Mouse (Mus musculus) embryonic facial prominence, embryonic 14.5 days (tissue): ENCODE measurements at regions not wholly inside any gene's neighbourhood (a gene's known extent, or its start where the extent isn't known, plus 50 kb on each side); places are given as distances from the start of the nearest gene placed in this dataset.

Source experiments
- ATAC-seq: fragments of 200-750 bp; cut with Nextera tagmentation; 2 replicates; pipeline ENCODE4 v1.8.0; 2017; ENCODE audit warnings: low read depth, moderate number of reproducible peaks, moderate TSS enrichment
- DNase-seq: peaks from one replicate; pipeline ENCODE4 v3.0.0-alpha.2; 2015; ENCODE audit warnings: low spot score
- H3K27ac ChIP-seq: fragments of 300-500 bp; sonication (generic); replicated peaks from 2 replicates; pipeline ENCODE4 v1.5.1; 2014; ENCODE audit warnings: low read depth, mild to moderate bottlenecking, low read length, moderate library complexity
- H3K27me3 ChIP-seq: fragments of 300-500 bp; sonication (generic); replicated peaks from 2 replicates; pipeline ENCODE4 v1.6.1; 2014; ENCODE audit warnings: low read length; ENCODE audit not compliant: control insufficient read depth, insufficient read depth
- H3K36me3 ChIP-seq: fragments of 300-500 bp; sonication (generic); 2 replicates; pipeline ENCODE4 v1.6.1; 2014; ENCODE audit warnings: low read length, mixed read lengths; ENCODE audit not compliant: control insufficient read depth, insufficient read depth
- H3K4me1 ChIP-seq: fragments of 300-500 bp; sonication (generic); 2 replicates; pipeline ENCODE4 v1.6.1; 2014; ENCODE audit warnings: antibody characterized with exemption, low read length; ENCODE audit not compliant: control insufficient read depth, insufficient read depth
- H3K4me2 ChIP-seq: fragments of 300-500 bp; sonication (generic); 2 replicates; pipeline ENCODE4 v1.6.1; 2014; ENCODE audit warnings: low read depth, mild to moderate bottlenecking, low read length, moderate library complexity, mixed read lengths
- H3K4me3 ChIP-seq: fragments of 300-500 bp; sonication (generic); 2 replicates; pipeline ENCODE4 v1.5.1; 2014; ENCODE audit warnings: low read depth, mild to moderate bottlenecking, low read length
- H3K9ac ChIP-seq: fragments of 300-500 bp; sonication (generic); 2 replicates; pipeline ENCODE4 v1.6.1; 2014; ENCODE audit warnings: low read depth, mild to moderate bottlenecking, low read length, moderate library complexity, mixed read lengths
- H3K9me3 ChIP-seq: fragments of 300-500 bp; sonication (generic); 2 replicates; pipeline ENCODE4 v1.6.1; 2016; ENCODE audit warnings: low read length; ENCODE audit not compliant: control insufficient read depth
- WGBS: fragments of 180-500 bp; shearing (Covaris S2); extraction: QIAGEN DNeasy Blood & Tissue Kit; methylation state at CpG from one replicate; pipeline ENCODE4 v1.1.7; 2014; 5-methylcytosine and 5-hydroxymethylcytosine counted together

DNA sequence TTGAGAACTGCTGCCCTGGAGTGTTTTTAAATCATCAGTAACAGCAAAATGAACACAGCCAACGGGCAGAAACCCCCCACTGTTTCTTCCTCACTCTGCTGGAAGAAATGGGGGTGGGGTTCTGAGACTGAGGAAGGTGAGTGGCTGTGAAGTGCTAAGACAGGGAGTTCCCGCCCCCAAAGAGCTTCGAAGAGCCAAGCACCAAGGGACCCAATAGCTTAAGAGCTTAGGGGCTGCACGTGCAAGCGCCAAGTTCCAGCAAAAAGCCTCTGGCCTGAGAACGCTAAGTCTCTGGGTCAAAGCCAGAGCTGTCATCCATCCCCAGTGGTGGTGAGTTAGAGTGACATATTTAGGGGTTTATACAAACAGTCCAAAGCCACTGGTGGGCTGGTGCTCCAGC is 55.1 kb upstream of the Pcbd1 start:
- DNase-seq (peak; percentile 19), ATAC-seq (no peak)
- Histone ChIP-seq H3K27me3 (no peaks in the 10 kb centered on the region), H3K4me2 (no peak overlapping the region), H3K4me1 (no peaks in the 10 kb centered on the region), H3K4me3 (no peak overlapping the region), H3K9me3 (no peaks in the 10 kb centered on the region), H3K9ac (no peak overlapping the region), H3K27ac (no peak overlapping the region), H3K36me3 (no peaks in the 10 kb centered on the region)
- WGBS = 45% methylated on average over 6 of the region's 6 CpGs

DNA sequence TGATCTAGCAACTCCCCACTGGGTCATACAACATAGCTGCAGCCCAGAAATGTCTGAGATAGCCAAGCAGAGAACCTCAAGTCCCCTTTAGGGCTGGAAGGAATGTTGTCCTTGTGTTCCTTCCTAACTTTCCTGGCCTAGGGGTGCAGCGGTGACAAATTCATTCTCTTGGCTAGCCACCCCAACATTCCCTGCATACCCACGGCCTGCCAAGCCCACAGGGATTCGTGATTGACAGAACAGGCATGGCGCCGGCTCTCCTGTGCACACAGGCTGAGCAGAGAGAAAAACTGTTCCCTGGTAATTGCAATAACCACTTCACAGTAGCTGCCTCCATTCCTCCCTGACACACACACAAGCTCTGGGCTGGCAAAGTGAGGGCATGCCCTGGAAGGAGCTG is 60.5 kb upstream of the Pcbd1 start:
- Histone ChIP-seq H3K9ac (no peak overlapping the region), H3K9me3 (no peaks in the 10 kb centered on the region), H3K27ac (no peak overlapping the region), H3K36me3 (no peaks in the 10 kb centered on the region), H3K4me3 (no peak overlapping the region), H3K4me1 (no peaks in the 10 kb centered on the region), H3K27me3 (no peaks in the 10 kb centered on the region), H3K4me2 (no peak overlapping the region)
- peak; percentile 1 for DNase-seq
- 56% methylated on average over 5 of the region's 5 CpGs for WGBS
- ATAC-seq = no peak

DNA sequence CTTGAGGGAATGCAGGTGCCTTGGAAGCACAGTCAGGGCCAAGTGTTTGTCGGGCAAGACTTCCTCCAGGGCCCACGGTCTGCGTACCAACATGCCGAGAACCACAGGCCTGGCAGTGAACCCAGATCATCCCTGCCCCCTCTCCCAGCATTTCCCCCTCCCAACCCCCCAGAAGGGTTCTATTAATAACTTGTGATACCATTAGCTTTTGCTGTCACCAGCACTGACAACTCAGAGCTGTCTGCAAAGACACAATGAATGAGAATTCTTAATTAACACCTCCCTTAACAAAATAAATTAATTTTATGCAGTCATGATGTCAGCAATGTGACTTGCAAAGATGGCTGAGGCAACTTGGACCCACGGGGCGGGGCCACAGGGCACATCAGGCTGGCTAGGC is 61.9 kb upstream of the Pcbd1 start:
- H3K4me3 ChIP-seq = no peak overlapping the region
- no peak overlapping the region for H3K9ac ChIP-seq
- no peak for DNase-seq
- no peaks in the 10 kb centered on the region for H3K36me3 ChIP-seq
- ATAC-seq = no peak
- no peak overlapping the region for H3K27ac ChIP-seq
- H3K4me2 ChIP-seq = no peak overlapping the region
- no peaks in the 10 kb centered on the region for H3K4me1 ChIP-seq
- H3K9me3 ChIP-seq = no peaks in the 10 kb centered on the region
- 73% methylated on average over 6 of the region's 6 CpGs for WGBS
- no peaks in the 10 kb centered on the region for H3K27me3 ChIP-seq

DNA sequence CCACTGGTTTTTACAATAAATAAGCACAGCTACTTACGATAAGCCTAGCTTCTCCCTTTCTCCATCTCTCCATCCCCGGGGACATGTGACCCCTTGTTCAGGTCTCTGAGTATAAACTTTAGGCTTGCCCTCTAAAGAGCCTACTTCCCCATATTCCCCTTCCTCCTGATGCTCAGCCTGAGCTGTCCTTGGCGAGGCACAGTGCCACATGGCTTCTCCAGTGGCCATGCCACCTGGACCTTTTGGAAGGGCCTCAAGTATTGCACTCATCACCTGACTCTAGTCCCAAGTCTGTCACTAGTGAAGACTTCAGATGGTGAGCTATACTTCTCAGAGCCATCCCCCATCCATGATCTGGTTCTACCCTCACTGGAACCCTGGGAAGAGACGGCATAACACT is 64.1 kb upstream of the Pcbd1 start:
- DNase-seq = no peak
- no peak overlapping the region for H3K4me2 ChIP-seq
- no peaks in the 10 kb centered on the region for H3K27me3 ChIP-seq
- ATAC-seq = no peak
- H3K4me1 ChIP-seq = no peaks in the 10 kb centered on the region
- no peak overlapping the region for H3K27ac ChIP-seq
- H3K9me3 ChIP-seq = no peaks in the 10 kb centered on the region
- H3K4me3 ChIP-seq = no peak overlapping the region
- H3K36me3 ChIP-seq = no peaks in the 10 kb centered on the region
- 68% methylated on average over 4 of the region's 4 CpGs for WGBS
- H3K9ac ChIP-seq = no peak overlapping the region

DNA sequence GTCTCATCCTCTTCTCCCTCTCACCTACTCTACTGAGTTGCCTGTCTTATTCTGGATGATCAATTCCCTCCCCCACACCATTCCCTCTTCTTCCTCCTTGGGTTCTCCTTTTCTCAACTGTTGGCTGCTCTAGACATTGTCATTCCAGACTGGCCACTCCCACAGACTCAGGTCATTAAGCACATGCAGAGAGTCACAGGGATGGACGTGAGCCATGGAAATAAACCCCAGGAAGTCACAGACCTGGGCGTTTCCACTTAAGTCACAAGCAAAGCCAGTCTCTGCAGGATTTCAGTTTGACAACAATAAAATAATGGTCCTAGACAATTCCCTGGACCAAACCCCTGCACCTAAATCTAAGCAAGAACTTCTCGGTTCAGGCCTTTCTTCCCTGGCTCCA is 65.0 kb upstream of the Pcbd1 start:
- DNase-seq = no peak
- Histone ChIP-seq H3K9me3 (no peaks in the 10 kb centered on the region), H3K9ac (no peak overlapping the region), H3K4me3 (no peak overlapping the region), H3K4me2 (no peak overlapping the region), H3K27me3 (no peaks in the 10 kb centered on the region), H3K4me1 (no peaks in the 10 kb centered on the region), H3K36me3 (no peaks in the 10 kb centered on the region), H3K27ac (no peak overlapping the region)
- ATAC-seq = no peak
- 47% methylated on average over 3 of the region's 3 CpGs for WGBS

DNA sequence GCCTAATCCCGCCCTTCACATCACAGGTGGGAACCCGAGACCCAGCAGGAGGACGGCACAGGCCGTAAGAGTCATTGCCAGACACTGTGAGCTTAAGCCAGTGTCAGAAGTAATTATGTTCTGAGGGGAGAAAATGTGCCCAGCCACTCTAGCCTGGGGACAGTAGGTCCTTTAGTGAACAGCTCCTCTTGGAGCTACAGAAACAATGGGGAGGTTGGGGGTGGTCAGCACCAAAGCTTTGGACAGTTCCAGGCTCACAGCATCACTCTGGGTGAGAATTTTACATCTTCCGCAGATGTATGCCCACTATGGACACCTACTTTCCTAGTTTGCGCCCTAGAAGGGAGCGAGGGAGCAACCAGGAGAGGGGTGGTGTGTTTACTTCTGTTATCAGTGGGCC is 65.7 kb upstream of the Pcbd1 start:
- Histone ChIP-seq H3K9me3 (no peaks in the 10 kb centered on the region), H3K27me3 (no peaks in the 10 kb centered on the region), H3K36me3 (no peaks in the 10 kb centered on the region), H3K9ac (no peak overlapping the region), H3K4me1 (no peaks in the 10 kb centered on the region), H3K4me3 (no peak overlapping the region), H3K27ac (no peak overlapping the region), H3K4me2 (no peak overlapping the region)
- 26% methylated on average over 7 of the region's 7 CpGs for WGBS
- DNase-seq = peak; percentile 53
- no peak for ATAC-seq

DNA sequence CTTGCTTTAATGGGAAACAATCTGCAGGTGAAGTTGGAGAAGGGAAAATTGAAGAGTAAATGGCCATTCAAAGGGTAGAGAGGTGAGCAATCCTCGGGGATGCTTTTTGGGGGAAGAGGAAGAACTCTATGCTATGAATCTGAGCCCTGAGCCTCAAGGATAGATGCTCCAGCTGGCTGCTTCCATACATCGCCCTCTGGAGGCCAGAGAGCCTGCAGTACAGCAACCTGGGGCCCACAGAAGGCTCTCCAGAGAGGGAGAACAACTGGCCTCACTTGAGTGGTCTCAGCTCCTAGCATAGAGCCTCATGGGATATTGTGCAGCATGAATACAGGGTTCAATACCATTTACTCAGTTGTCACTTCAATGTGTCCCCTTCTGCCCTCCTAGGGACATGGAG is 69.6 kb upstream of the Pcbd1 start:
- Histone ChIP-seq H3K9ac (no peak overlapping the region), H3K36me3 (no peaks in the 10 kb centered on the region), H3K27me3 (no peaks in the 10 kb centered on the region), H3K4me3 (no peak overlapping the region), H3K4me2 (no peak overlapping the region), H3K9me3 (no peaks in the 10 kb centered on the region), H3K27ac (no peak overlapping the region), H3K4me1 (no peaks in the 10 kb centered on the region)
- WGBS = 22% methylated on average over 2 of the region's 2 CpGs
- DNase-seq (no peak), ATAC-seq (no peak)

DNA sequence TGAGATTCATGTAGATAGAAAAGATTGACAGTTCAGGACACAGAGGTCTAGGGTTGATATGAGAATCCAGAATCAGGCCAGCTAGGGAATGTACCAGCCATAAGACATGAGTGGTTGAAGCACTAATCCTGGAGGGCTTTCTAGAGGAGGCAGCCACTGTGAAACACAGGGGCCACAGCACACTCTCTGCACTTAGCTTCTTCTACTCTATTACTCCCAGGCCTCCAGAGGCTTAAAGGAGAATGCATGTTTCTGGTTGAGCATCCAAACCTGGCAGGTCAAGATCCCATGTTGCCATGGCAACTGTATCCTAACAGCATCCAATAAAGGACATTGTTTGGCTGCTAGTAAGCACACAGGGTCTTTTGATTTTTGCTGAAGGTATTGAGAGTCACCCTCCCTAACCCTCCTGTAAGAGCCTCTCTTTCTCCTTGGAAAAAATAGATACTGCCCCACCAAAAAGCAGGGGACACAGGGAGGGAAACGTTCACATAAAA is 76.9 kb upstream of the Pcbd1 start:
- no peak overlapping the region for H3K27ac ChIP-seq
- no peak overlapping the region for H3K9ac ChIP-seq
- no peaks in the 10 kb centered on the region for H3K36me3 ChIP-seq
- 85% methylated on average over 1 of the region's 1 CpGs for WGBS
- no peak overlapping the region for H3K4me3 ChIP-seq
- ATAC-seq (no peak), DNase-seq (no peak)
- H3K4me2 ChIP-seq = no peak overlapping the region
- H3K9me3 ChIP-seq = no peaks in the 10 kb centered on the region
- no peaks in the 10 kb centered on the region for H3K4me1 ChIP-seq
- no peaks in the 10 kb centered on the region for H3K27me3 ChIP-seq

DNA sequence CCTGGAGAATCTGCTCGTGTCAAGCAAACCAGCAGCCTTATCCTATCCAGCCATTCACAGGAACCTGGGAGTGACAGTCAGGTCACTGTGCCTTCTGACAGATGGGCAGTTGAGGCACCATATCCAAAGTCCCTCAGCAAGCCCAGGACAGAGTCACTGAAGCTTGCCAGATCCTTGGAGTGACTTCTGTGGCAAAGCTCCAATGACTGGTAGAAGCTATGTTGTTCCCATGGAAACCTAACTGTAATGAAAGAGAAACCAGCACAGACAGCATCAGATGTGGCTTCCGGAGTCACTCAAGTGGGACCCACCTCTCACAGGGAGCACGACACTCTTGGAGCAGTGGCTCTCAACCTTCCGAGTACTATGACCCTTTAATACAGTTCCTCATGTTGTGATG is 78.4 kb upstream of the Pcbd1 start:
- Histone ChIP-seq H3K4me3 (no peak overlapping the region), H3K4me1 (no peaks in the 10 kb centered on the region), H3K27me3 (no peaks in the 10 kb centered on the region), H3K36me3 (no peaks in the 10 kb centered on the region), H3K9ac (no peak overlapping the region), H3K27ac (no peak overlapping the region), H3K4me2 (no peak overlapping the region), H3K9me3 (no peaks in the 10 kb centered on the region)
- WGBS = 83% methylated on average over 4 of the region's 4 CpGs
- no peak for ATAC-seq
- no peak for DNase-seq
